Mouse (Mus musculus) CH12.LX (cell line): ENCODE measurements around the gene Lcat.

Experiments used
- CHD2 ChIP-seq: IDR thresholded peaks from 2 replicates; pipeline ENCODE4 v1.6.1; 2011; ENCODE audit warnings: low read length, improper control_type of control experiment
- CTCF ChIP-seq, 2 experiments: IDR thresholded peaks in 1 of 2; conservative IDR thresholded peaks in 1 of 2; 2 replicates each; pipeline ENCODE4 v1.5.1; 2011 to 2012; ENCODE audit warnings: low read depth in 2 of 2, low read length in 2 of 2, improper control_type of control experiment in 1 of 2, inconsistent platforms in 1 of 2, mild to moderate bottlenecking in 1 of 2, moderate library complexity in 1 of 2
- E2F4 ChIP-seq: IDR thresholded peaks from 2 replicates; pipeline ENCODE4 v1.6.1; 2011; ENCODE audit warnings: low read depth, low read length, improper control_type of control experiment; ENCODE audit not compliant: insufficient replicate concordance
- POLR2A ChIP-seq: IDR thresholded peaks from 2 replicates; pipeline ENCODE4 v1.6.1; 2011; ENCODE audit warnings: low read depth, mild to moderate bottlenecking, improper control_type of control experiment, low read length
- SMC3 ChIP-seq: IDR thresholded peaks from 2 replicates; pipeline ENCODE4 v1.6.1; 2011; ENCODE audit warnings: low read depth, low read length, improper control_type of control experiment

DNA sequence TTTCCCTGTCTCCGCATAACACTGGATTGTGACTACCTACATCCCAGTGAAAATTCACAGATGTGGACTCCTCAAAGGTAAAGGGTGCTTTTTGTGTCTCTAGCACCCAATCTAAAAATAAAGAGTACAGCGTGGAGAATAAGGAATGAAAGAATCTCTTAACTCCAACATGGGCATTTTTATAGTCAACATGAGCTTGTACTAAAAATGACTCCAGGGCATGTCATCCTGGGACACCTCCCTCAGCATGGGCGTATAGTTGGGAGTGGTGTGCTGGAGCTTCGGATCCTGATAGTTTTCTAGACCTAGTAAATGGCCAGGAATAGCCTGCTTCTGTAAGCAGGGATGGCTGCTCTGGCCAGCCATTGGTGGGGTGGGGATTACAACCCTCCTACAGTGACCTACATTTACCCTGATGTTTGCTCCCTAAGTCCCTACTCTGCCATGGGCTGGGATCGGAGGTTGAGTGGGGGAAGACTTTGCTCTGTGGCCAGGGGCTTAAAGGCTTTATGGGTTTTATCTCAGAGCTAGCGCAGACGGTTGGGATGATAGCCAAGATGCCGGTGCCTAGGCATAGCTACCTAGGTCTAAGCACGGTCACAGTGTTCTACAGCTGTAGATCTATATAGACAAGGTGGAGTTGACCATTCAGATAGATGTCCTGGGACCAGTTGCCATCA is 45.2 kb downstream of the Lcat start:
- TF ChIP-seq SMC3 (no peak), E2F4 (no peak), POLR2A (no peak), CTCF (conservative IDR thresholded peaks at IDR 0.05 in 1 of 2, IDR thresholded peaks at IDR 0.05 in 1 of 2; ENCODE audit: low read depth in 2 of 2, low read length in 2 of 2) (no peak), CHD2 (no peak)
